Mouse (Mus musculus): Measurements from ENCODE around the gene Tgfbr1. TPM values are rescaled to one million over a fixed set of nuclear protein-coding genes. Genes with fewer than 3 reads are reported as not detected.
"Not testable (repeated sequence)": the region's sequence is repeated elsewhere in the genome, so short reads cannot be mapped to it uniquely, and the experiment has no call there.

Tgfbr1 gene
- polyA plus RNA-seq, 1 experiment = 15.1 TPM

DNA sequence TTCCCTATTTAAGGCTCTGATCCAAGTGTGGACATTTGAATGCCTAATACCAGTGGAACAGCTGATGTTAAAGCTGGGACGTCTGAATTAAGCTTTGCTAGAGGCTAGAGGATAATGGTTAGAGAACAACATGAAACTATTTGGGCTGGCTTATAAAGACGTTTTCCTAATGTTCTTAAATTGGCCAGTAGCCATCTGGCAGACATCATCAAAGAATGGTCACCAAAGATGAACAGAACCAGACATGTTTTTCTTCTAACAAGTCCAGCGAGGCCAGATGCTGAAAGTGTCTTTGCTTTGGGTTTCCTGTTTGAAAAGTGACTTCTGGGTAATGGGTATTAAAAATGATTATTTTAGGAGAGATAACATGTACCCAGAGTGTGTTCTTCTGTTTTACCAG is 10.1 kb downstream of the Tgfbr1 start:
- Histone ChIP-seq H3K4me1 (ENCODE audit: control insufficient read depth, insufficient read depth, low read length) (no peaks in the 10 kb centered on the region), H3K4me3 (ENCODE audit: insufficient read depth, low read length) (no peak overlapping the region), H3K27ac (ENCODE audit: insufficient read depth, low read length) (no peak overlapping the region)
- TF ChIP-seq POLR2A (IDR thresholded peaks at IDR 0.05; ENCODE audit: extremely low read depth, insufficient read depth, low read length) (no peak), CTCF (IDR thresholded peaks at IDR 0.05; ENCODE audit: extremely low read depth, insufficient read depth, low read length) (no peak)

DNA sequence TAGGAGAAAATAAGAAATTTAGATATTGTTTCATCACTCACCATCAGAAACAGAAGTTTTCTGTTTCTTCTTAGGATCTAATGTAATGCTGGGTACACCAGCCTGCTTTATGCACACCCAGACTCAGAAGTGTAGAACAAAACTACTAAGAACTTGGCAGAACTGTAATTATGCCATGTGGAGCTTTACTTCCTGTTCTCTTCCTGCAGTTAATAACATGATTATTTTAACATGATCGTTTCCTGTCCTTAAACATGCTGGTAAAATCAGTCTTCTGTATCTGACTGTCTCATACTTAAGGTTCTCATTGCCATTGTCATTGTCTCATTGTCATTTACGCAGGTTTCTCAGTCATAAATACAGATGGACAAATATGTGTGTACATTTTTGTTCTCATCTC is 15.7 kb downstream of the Tgfbr1 start:
- H3K27ac ChIP-seq (ENCODE audit: insufficient read depth, low read length) = no peak overlapping the region
- no peaks in the 10 kb centered on the region for H3K4me1 ChIP-seq (ENCODE audit: control insufficient read depth, insufficient read depth, low read length)
- H3K4me3 ChIP-seq (ENCODE audit: insufficient read depth, low read length) = no peak overlapping the region
- TF ChIP-seq POLR2A (IDR thresholded peaks at IDR 0.05; ENCODE audit: extremely low read depth, insufficient read depth, low read length) (no peak), CTCF (IDR thresholded peaks at IDR 0.05; ENCODE audit: extremely low read depth, insufficient read depth, low read length) (no peak)

DNA sequence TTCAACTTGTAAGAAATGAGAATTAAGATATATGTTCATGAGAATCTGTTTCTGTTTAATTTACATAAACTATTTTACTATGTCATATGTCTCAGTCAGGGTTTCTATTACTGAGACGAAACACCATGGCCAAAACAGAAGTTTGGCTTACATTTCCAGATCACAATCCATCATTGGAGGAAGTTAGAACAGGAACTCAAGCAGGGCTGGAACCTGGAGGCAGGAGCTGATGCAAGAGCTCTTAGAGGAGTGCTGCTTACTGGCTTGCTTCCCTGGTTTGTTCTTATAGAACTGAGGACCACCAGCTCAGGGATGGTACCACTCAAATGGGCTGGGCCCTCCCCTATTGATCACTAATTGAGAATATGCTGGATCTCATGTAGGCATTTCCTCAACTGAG is 25.7 kb downstream of the Tgfbr1 start:
- no peaks in the 10 kb centered on the region for H3K4me1 ChIP-seq (ENCODE audit: control insufficient read depth, insufficient read depth, low read length)
- no peak overlapping the region for H3K27ac ChIP-seq (ENCODE audit: insufficient read depth, low read length)
- no peak overlapping the region for H3K4me3 ChIP-seq (ENCODE audit: insufficient read depth, low read length)
- TF ChIP-seq CTCF (IDR thresholded peaks at IDR 0.05; ENCODE audit: extremely low read depth, insufficient read depth, low read length) (no peak), POLR2A (IDR thresholded peaks at IDR 0.05; ENCODE audit: extremely low read depth, insufficient read depth, low read length) (no peak)

DNA sequence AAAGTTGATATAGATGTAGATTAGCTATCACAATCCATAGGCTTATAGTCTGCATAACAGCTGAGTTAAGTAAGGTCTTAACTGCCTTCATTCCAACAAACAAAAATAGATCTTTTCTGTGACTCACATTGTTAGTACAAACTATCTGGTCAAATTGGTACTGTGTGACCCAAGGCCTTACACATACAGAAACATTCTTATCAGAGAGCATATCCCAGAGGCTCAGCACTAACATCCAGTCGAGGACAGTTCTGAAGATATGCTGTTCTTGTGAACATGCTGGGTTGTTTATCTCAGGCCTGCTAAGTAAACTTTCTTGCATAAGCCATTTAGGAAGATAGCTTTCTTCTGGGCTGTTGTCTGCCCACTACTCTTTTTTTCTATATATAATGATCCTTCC is 29.4 kb downstream of the Tgfbr1 start:
- Histone ChIP-seq H3K4me1 (ENCODE audit: control insufficient read depth, insufficient read depth, low read length) (no peaks in the 10 kb centered on the region), H3K27ac (ENCODE audit: insufficient read depth, low read length) (no peak overlapping the region), H3K4me3 (ENCODE audit: insufficient read depth, low read length) (no peak overlapping the region)
- TF ChIP-seq CTCF (IDR thresholded peaks at IDR 0.05; ENCODE audit: extremely low read depth, insufficient read depth, low read length) (no peak), POLR2A (IDR thresholded peaks at IDR 0.05; ENCODE audit: extremely low read depth, insufficient read depth, low read length) (no peak)

DNA sequence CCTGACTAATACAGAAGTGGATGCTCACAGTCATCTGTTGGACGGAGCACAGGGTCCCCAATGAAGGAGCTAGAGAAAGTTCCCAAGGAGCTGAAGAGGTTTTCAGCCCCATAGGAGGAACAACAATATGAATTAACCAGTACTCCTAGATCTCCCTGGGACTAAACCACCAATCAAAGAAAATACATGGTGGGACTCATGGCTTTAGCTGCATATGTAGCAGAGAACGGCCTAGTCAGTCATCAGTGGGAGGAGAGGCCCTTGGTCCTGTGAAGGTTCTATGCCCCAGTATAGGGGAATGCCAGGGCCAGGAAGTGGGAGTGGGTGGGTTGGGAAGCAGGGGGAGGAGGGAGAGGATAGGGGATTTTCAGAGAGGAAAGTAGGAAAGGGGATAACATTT is 38.9 kb downstream of the Tgfbr1 start:
- H3K4me3 ChIP-seq (ENCODE audit: insufficient read depth, low read length); H3K4me1 ChIP-seq (ENCODE audit: control insufficient read depth, insufficient read depth, low read length); H3K27ac ChIP-seq (ENCODE audit: insufficient read depth, low read length): not testable (repeated sequence)

DNA sequence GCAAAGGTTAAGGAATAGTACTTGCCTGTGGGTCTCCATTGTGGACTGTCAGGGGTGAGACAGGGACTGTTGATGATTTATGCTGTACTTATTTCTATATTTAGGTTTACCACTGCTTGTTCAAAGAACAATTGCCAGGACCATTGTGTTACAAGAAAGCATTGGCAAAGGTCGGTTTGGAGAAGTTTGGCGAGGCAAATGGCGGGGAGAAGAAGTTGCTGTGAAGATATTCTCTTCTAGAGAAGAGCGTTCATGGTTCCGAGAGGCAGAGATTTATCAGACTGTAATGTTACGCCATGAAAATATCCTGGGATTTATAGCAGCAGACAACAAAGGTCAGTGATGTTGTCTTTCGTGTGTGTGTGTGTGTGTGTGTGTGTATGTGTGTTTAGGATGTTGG is 43.2 kb downstream of the Tgfbr1 start:
- no peaks in the 10 kb centered on the region for H3K4me1 ChIP-seq (ENCODE audit: control insufficient read depth, insufficient read depth, low read length)
- H3K4me3 ChIP-seq (ENCODE audit: insufficient read depth, low read length) = no peak overlapping the region
- TF ChIP-seq POLR2A (IDR thresholded peaks at IDR 0.05; ENCODE audit: extremely low read depth, insufficient read depth, low read length) (no peak), CTCF (IDR thresholded peaks at IDR 0.05; ENCODE audit: extremely low read depth, insufficient read depth, low read length) (no peak)
- no peak overlapping the region for H3K27ac ChIP-seq (ENCODE audit: insufficient read depth, low read length)

DNA sequence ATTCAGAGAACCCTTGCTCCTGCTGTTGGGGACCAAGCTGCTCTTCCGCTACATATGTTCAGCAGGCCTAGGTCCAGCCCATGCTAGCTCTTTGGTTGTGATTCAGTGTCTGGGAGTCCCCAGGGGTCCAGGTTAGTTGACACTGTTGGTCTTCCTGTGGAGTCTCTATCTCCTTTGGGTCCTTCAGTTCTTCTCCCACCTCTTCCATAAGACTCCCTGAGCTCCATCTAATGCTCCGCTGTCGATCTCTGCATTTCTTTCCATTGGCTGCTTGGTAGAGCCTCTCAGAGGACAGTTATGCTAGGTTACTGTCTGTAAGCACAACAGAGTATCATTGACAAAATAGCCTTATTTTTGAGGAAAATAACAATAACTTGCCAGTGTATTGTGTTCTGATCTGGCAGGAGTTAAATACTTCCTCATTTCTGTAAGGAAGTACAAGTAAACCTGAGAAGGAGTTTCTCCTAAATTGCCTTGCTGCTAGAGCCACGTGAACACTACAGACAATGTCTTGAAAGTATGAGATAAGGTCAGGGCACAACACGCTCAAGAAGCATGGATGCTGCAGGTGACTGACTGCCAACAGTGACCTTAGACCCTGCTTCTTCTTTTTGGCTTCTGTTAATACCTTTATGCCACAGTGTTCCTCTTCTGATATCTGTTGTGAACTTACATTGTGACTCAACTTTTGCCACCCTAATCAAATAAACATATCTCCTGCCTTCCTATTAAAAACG is 45.1 kb downstream of the Tgfbr1 start:
- Histone ChIP-seq H3K4me3 (ENCODE audit: insufficient read depth, low read length) (no peak overlapping the region), H3K27ac (ENCODE audit: insufficient read depth, low read length) (no peak overlapping the region), H3K4me1 (ENCODE audit: control insufficient read depth, insufficient read depth, low read length) (no peaks in the 10 kb centered on the region)
- no peak for TF ChIP-seq CTCF (IDR thresholded peaks at IDR 0.05; ENCODE audit: extremely low read depth, insufficient read depth, low read length)
- no peak for TF ChIP-seq POLR2A (IDR thresholded peaks at IDR 0.05; ENCODE audit: extremely low read depth, insufficient read depth, low read length)

DNA sequence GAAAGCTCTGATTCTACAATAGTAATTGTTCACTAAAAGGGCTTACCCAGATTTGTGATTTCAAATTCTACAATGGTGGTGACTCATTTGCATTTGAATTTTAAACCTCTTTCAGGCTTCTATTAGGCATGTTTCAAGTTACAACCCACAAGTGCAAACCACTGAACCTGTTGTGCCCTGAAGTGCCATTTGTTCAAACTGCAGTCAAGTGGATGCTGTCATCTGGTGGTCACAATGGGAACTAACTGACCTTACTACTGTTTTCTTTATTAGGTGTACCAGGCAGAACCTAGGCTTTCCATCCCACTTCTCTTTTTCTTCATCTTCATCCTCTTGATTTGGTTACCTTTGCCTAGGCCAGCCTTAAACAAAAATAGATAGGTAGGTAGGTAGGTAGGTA is 46.8 kb downstream of the Tgfbr1 start:
- peak; percentile 68; the same call in 1 of the 2 replicates for TF ChIP-seq CTCF (IDR thresholded peaks at IDR 0.05; ENCODE audit: extremely low read depth, insufficient read depth, low read length)
- no peak for TF ChIP-seq POLR2A (IDR thresholded peaks at IDR 0.05; ENCODE audit: extremely low read depth, insufficient read depth, low read length)

DNA sequence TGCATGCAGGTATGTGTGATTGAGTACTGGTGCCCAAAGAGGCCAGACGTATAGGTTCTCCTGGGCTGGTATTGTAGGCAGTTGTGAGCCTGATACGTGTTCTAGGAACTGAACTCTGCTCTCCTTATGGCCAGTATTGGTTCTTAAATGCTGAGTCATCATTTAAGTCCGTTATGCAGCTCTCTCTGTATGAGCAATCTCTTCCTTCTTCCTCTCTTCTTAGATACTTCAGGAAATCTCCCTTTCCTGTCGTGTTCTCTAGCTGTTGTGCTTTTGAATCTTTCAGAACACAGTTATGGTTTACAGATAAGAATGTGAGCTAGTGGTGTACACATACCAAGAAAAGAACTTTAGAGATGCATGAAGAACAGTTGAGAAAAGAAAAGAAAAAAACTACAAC is 47.3 kb downstream of the Tgfbr1 start:
- no peak for TF ChIP-seq POLR2A (IDR thresholded peaks at IDR 0.05; ENCODE audit: extremely low read depth, insufficient read depth, low read length)
- no peak for TF ChIP-seq CTCF (IDR thresholded peaks at IDR 0.05; ENCODE audit: extremely low read depth, insufficient read depth, low read length)
- no peak overlapping the region for H3K27ac ChIP-seq (ENCODE audit: insufficient read depth, low read length)
- H3K4me3 ChIP-seq (ENCODE audit: insufficient read depth, low read length) = no peak overlapping the region
- H3K4me1 ChIP-seq (ENCODE audit: control insufficient read depth, insufficient read depth, low read length) = no peaks in the 10 kb centered on the region

More for the DNA sequence above, 46.8 kb downstream of the Tgfbr1 start:
- no peak overlapping the region for H3K27ac ChIP-seq (ENCODE audit: insufficient read depth, low read length)
- no peaks in the 10 kb centered on the region for H3K4me1 ChIP-seq (ENCODE audit: control insufficient read depth, insufficient read depth, low read length)
- H3K4me3 ChIP-seq (ENCODE audit: insufficient read depth, low read length) = no peak overlapping the region

DNA sequence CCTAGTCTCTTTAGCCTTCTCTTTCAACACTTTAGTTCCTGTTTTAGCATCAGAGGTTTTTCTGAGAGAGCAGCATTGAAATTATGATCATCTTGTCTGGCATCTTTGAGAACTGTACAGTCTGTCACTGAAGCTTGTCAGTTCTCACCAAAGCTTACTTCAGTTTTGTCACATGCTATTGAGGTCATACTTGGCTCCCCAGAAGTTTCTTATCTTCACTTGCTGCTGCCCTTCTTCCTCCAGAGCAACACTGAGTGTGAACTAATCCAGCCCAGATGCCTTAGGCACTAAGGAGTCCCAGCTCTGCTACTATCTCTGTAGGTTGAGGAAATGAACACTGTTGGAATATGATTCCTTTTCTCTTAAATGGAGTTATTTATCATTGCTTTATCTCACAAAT is 49.2 kb downstream of the Tgfbr1 start:
- no peak overlapping the region for H3K4me3 ChIP-seq (ENCODE audit: insufficient read depth, low read length)
- TF ChIP-seq POLR2A (IDR thresholded peaks at IDR 0.05; ENCODE audit: extremely low read depth, insufficient read depth, low read length) = no peak
- TF ChIP-seq CTCF (IDR thresholded peaks at IDR 0.05; ENCODE audit: extremely low read depth, insufficient read depth, low read length) = no peak
- H3K4me1 ChIP-seq (ENCODE audit: control insufficient read depth, insufficient read depth, low read length) = no peaks in the 10 kb centered on the region
- no peak overlapping the region for H3K27ac ChIP-seq (ENCODE audit: insufficient read depth, low read length)

Data from cortical plate, adult 2 months (tissue).